Mouse (Mus musculus) lung, embryonic 14.5 days (tissue): ENCODE measurements around the gene Acta1. TPM values are rescaled to one million over a fixed set of nuclear protein-coding genes. Genes with fewer than 3 reads are reported as not detected.

ENCODE experiments used
- ATAC-seq: fragments of 200-750 bp; cut with Nextera tagmentation; 2 replicates; pipeline ENCODE4 v1.8.0; 2017; ENCODE audit warnings: mild to moderate bottlenecking, moderate TSS enrichment, moderate library complexity; ENCODE audit not compliant: insufficient read depth
- DNase-seq: peaks from one replicate; pipeline ENCODE4 v3.0.0-alpha.2; 2015
- H3K27ac ChIP-seq: fragments of 300-500 bp; sonication (generic); 2 replicates; pipeline ENCODE4 v1.5.1; 2014; ENCODE audit warnings: low read depth, mild to moderate bottlenecking, moderate library complexity
- H3K27me3 ChIP-seq: fragments of 300-500 bp; sonication (generic); 2 replicates; pipeline ENCODE4 v1.6.1; 2014; ENCODE audit warnings: low read length, control low read depth; ENCODE audit not compliant: insufficient read depth
- H3K36me3 ChIP-seq: fragments of 300-500 bp; sonication (generic); 2 replicates; pipeline ENCODE4 v1.6.1; 2014; ENCODE audit warnings: control low read depth; ENCODE audit not compliant: insufficient read depth
- H3K4me1 ChIP-seq: fragments of 300-500 bp; sonication (generic); 2 replicates; pipeline ENCODE4 v1.6.1; 2014; ENCODE audit warnings: antibody characterized with exemption, control low read depth; ENCODE audit not compliant: insufficient read depth
- H3K4me2 ChIP-seq: fragments of 300-500 bp; sonication (generic); 2 replicates; pipeline ENCODE4 v1.6.1; 2014; ENCODE audit warnings: mild to moderate bottlenecking
- H3K4me3 ChIP-seq: fragments of 300-500 bp; sonication (generic); 2 replicates; pipeline ENCODE4 v1.5.1; 2014; ENCODE audit warnings: low read depth, low read length
- H3K9ac ChIP-seq: fragments of 300-500 bp; sonication (generic); 2 replicates; pipeline ENCODE4 v1.6.1; 2014
- H3K9me3 ChIP-seq: fragments of 300-500 bp; sonication (generic); 2 replicates; pipeline ENCODE4 v1.6.1; 2016; ENCODE audit warnings: low read depth, low read length, control low read depth
- CTCF ChIP-seq: IDR thresholded peaks from 2 replicates; pipeline ENCODE4 v1.5.1; 2016; ENCODE audit warnings: antibody characterized with exemption, low read depth
- WGBS: fragments of 180-500 bp; shearing (Covaris S2); extraction: QIAGEN DNeasy Blood & Tissue Kit; methylation state at CpG from one replicate; pipeline ENCODE4 v1.1.7; 2014; 5-methylcytosine and 5-hydroxymethylcytosine counted together
- polyA plus RNA-seq: library from polyadenylated mRNA; unstranded; fragments of >200 nt; fragmentation: Nextera tagmentation; extraction: Ambion mirVana; gene quantifications from 2 replicates; pipeline ENCODE4 v1.2.1, GENCODE M21; 2014

The Acta1 gene
- polyA plus RNA-seq, 1 experiment from 2014 or later = 0.99 TPM

GRCm38 (mm10) chr8:123893413-123893812, 1.1 kb downstream of the Acta1 start:
- Histone ChIP-seq H3K4me3 (no peak overlapping the region), H3K4me2 (no peak overlapping the region), H3K9me3 (no peaks in the 10 kb centered on the region), H3K27ac (no peak overlapping the region), H3K27me3 (peaks cover 56% of the 10 kb centered on the region), H3K9ac (no peak overlapping the region), H3K4me1 (no peaks in the 10 kb centered on the region), H3K36me3 (no peaks in the 10 kb centered on the region)
- no peak for DNase-seq
- WGBS = 68% methylated on average over 11 of the region's 11 CpGs
- ATAC-seq = no peak
- no peak for TF ChIP-seq CTCF

GRCm38 (mm10) chr8:123892586-123893155, 1.9 kb downstream of the Acta1 start:
- no peak for ATAC-seq
- WGBS = 14% methylated on average over 30 of the region's 30 CpGs
- Histone ChIP-seq H3K4me3 (no peak overlapping the region), H3K9me3 (no peaks in the 10 kb centered on the region), H3K27me3 (peaks cover 56% of the 10 kb centered on the region), H3K4me1 (no peaks in the 10 kb centered on the region), H3K4me2 (no peak overlapping the region), H3K9ac (no peak overlapping the region), H3K27ac (no peak overlapping the region), H3K36me3 (no peaks in the 10 kb centered on the region)
- DNase-seq = no peak
- TF ChIP-seq CTCF = no peak

- H3K9ac ChIP-seq = no peak overlapping the region
These were observed 2.5 kb downstream of the Acta1 start for GRCm38 (mm10) chr8:123891883-123892585.

GRCm38 (mm10) chr8:123891271-123891670, 3.3 kb downstream of the Acta1 start:
- Histone ChIP-seq H3K27me3 (peaks cover 56% of the 10 kb centered on the region), H3K9ac (no peak overlapping the region), H3K4me2 (peak overlapping the region; percentile 25; the same call in 1 of the 2 replicates), H3K4me1 (no peaks in the 10 kb centered on the region), H3K27ac (no peak overlapping the region), H3K9me3 (no peaks in the 10 kb centered on the region), H3K4me3 (no peak overlapping the region), H3K36me3 (no peaks in the 10 kb centered on the region)
- under 1% methylated on average over 11 of the region's 11 CpGs for WGBS
- no peak for TF ChIP-seq CTCF
- DNase-seq (peak; percentile 87), ATAC-seq (no peak)

More at GRCm38 (mm10) chr8:123891883-123892585, 2.5 kb downstream of the Acta1 start:
- ATAC-seq = no peak
- no peak for DNase-seq
- H3K4me3 ChIP-seq = peak overlapping the region; percentile 12; the same call in 1 of the 2 replicates
- peaks cover 56% of the 10 kb centered on the region for H3K27me3 ChIP-seq
- no peaks in the 10 kb centered on the region for H3K9me3 ChIP-seq
- no peak overlapping the region for H3K27ac ChIP-seq
- H3K36me3 ChIP-seq = no peaks in the 10 kb centered on the region
- 2% methylated on average over 49 of the region's 49 CpGs for WGBS
- H3K4me2 ChIP-seq = peak overlapping the region; percentile 25; the same call in 1 of the 2 replicates
- TF ChIP-seq CTCF = no peak
- no peaks in the 10 kb centered on the region for H3K4me1 ChIP-seq

GRCm38 (mm10) chr8:123889797-123890196, 4.8 kb downstream of the Acta1 start:
- Histone ChIP-seq H3K27me3 (peaks cover 43% of the 10 kb centered on the region), H3K9ac (no peak overlapping the region), H3K4me2 (no peak overlapping the region), H3K4me1 (no peaks in the 10 kb centered on the region), H3K4me3 (no peak overlapping the region), H3K27ac (no peak overlapping the region), H3K36me3 (no peaks in the 10 kb centered on the region), H3K9me3 (no peaks in the 10 kb centered on the region)
- no peak for DNase-seq
- TF ChIP-seq CTCF = no peak
- 65% methylated on average over 4 of the region's 4 CpGs for WGBS
- no peak for ATAC-seq

- no peak overlapping the region for H3K27ac ChIP-seq
- H3K27me3 ChIP-seq = peaks cover 25% of the 10 kb centered on the region
- no peaks in the 10 kb centered on the region for H3K36me3 ChIP-seq
- H3K4me1 ChIP-seq = 0 out of 2 replicates have a peak, but pooled peaks cover 3% of the 10 kb centered on the region
- TF ChIP-seq CTCF = no peak
- no peak overlapping the region for H3K4me2 ChIP-seq
- H3K4me3 ChIP-seq = no peak overlapping the region
- H3K9me3 ChIP-seq = no peaks in the 10 kb centered on the region
- WGBS = 81% methylated on average over 2 of the region's 2 CpGs
- ATAC-seq = no peak
- DNase-seq = no peak
- no peak overlapping the region for H3K9ac ChIP-seq
These were observed 6.6 kb downstream of the Acta1 start for GRCm38 (mm10) chr8:123887956-123888355.

- H3K4me1 ChIP-seq = 0 out of 2 replicates have a peak, but pooled peaks cover 3% of the 10 kb centered on the region
- TF ChIP-seq CTCF = no peak
- H3K27ac ChIP-seq = no peak overlapping the region
- H3K36me3 ChIP-seq = no peaks in the 10 kb centered on the region
- no peak overlapping the region for H3K4me3 ChIP-seq
- no peak overlapping the region for H3K4me2 ChIP-seq
- 91% methylated on average over 4 of the region's 4 CpGs for WGBS
- H3K9ac ChIP-seq = no peak overlapping the region
- ATAC-seq (no peak), DNase-seq (no peak)
- H3K9me3 ChIP-seq = no peaks in the 10 kb centered on the region
- H3K27me3 ChIP-seq = peaks cover 17% of the 10 kb centered on the region
These were observed 7.4 kb downstream of the Acta1 start for GRCm38 (mm10) chr8:123887163-123887562.
